Mouse (Mus musculus): ENCODE results near the gene Polr2l.

DNA sequence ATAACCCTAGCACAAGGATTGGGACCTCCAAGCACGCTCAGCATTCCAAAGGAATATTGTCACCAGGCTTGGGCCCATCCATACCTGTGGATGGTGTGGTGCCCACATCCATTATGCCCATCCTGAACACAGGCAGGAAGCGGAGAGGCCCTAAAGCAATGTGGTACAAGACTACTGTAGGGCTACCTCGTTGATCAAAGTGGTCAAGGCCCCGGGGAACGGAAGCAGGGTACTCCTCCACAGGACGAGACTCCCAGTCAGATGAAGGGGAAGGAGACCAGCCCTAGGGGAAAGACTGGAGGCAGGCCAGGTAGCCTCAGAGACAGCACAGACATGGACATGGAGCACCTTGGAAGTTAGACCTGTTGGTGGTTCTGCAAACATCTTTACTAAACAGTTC, 2.2 kb downstream of the Polr2l start:
- no peak for TF ChIP-seq POLR2A (IDR thresholded peaks at IDR 0.05; ENCODE audit: low read depth, low read length)
- no peak for TF ChIP-seq CTCF (conservative IDR thresholded peaks at IDR 0.05; ENCODE audit: insufficient read depth, insufficient read length, low read depth, low read length)

Measured in kidney, adult 2 months (tissue).